Mouse (Mus musculus): Measurements from ENCODE around the gene Camk2n1. TPM values are rescaled to one million over a fixed set of nuclear protein-coding genes. Genes with fewer than 3 reads are reported as not detected.
A peak's percentile ranks its signal among the peaks of the same experiment; 100 is the strongest.

The Camk2n1 gene
- total and polyA plus RNA-seq, 3 experiments: 7.1 to 12.7 (median 12.0) TPM

GRCm38 (mm10) chr4:138505171-138505870 lies 51.2 kb downstream of the Camk2n1 start:
- H3K9ac ChIP-seq (ENCODE audit: low read depth, low read length): no peak overlapping the region
- H3K4me1 ChIP-seq (ENCODE audit: control insufficient read depth, insufficient read depth, low read length): no peaks in the 10 kb centered on the region; the same call in 1 of the 2 replicates
- H3K4me3 ChIP-seq: no peak overlapping the region
- no peak overlapping the region for H3K27ac ChIP-seq
- DNase-seq: peak in 1 of 2 experiments; percentile 60
- H3K36me3 ChIP-seq (ENCODE audit: control insufficient read depth, insufficient read depth, low read length): no peaks in the 10 kb centered on the region
- intact Hi-C loops (cut with DNase I): loop anchor here (5.0 kb wide), 1 partner anchor 57 kb away; no protein-coding TSS in a partner anchor
- no peak for TF ChIP-seq POLR2A (IDR thresholded peaks at IDR 0.05; ENCODE audit: insufficient read depth, low read depth, low read length)
- TF ChIP-seq EP300 (IDR thresholded peaks at IDR 0.05; ENCODE audit: insufficient read depth, low read depth, low read length): no peak
- TF ChIP-seq CTCF (IDR thresholded peaks at IDR 0.05): peak; percentile 68
- 7% methylated on average over 10 of the region's 10 CpGs for WGBS
- no peaks in the 10 kb centered on the region; the same call in 1 of the 2 replicates for H3K27me3 ChIP-seq (ENCODE audit: control insufficient read depth, insufficient read depth, low read length)
- H3K79me2 ChIP-seq (replicated peaks; ENCODE audit: control insufficient read depth, insufficient read depth, low read length): no peaks in the 10 kb centered on the region

- Histone ChIP-seq H3K9ac (ENCODE audit: low read depth, low read length) (no peak overlapping the region), H3K36me3 (ENCODE audit: control insufficient read depth, insufficient read depth, low read length) (no peaks in the 10 kb centered on the region), H3K4me3 (no peak overlapping the region), H3K27me3 (ENCODE audit: control insufficient read depth, insufficient read depth, low read length) (no peaks in the 10 kb centered on the region; the same call in 1 of the 2 replicates), H3K27ac (no peak overlapping the region), H3K79me2 (replicated peaks; ENCODE audit: control insufficient read depth, insufficient read depth, low read length) (no peaks in the 10 kb centered on the region), H3K4me1 (ENCODE audit: control insufficient read depth, insufficient read depth, low read length) (no peaks in the 10 kb centered on the region; the same call in 1 of the 2 replicates)
- no peak for TF ChIP-seq CTCF (IDR thresholded peaks at IDR 0.05)
- no peak for TF ChIP-seq POLR2A (IDR thresholded peaks at IDR 0.05; ENCODE audit: insufficient read depth, low read depth, low read length)
- no peak for TF ChIP-seq EP300 (IDR thresholded peaks at IDR 0.05; ENCODE audit: insufficient read depth, low read depth, low read length)
- 55% methylated on average over 6 of the region's 6 CpGs for WGBS
- no peak for DNase-seq
- intact Hi-C loops (cut with DNase I): loop anchor here (5.0 kb wide), 1 partner anchor 54 kb away; no protein-coding TSS in a partner anchor
Measured at GRCm38 (mm10) chr4:138507903-138508302, 53.8 kb downstream of the Camk2n1 start.

Other genes starting within 250 kb of the Camk2n1 start
- gene Hp1bp3, start 238.0 kb upstream of the Camk2n1 start, total RNA-seq (2021): 10 to 100 TPM; 74.7 to 85.0 TPM
- 48.0 and 83.9 TPM in 2 replicates for gene Hp1bp3, start 238.0 kb upstream of the Camk2n1 start, polyA plus RNA-seq (2012; rRNA removed)
- not detected for gene Sh2d5, start 203.9 kb upstream of the Camk2n1 start, total RNA-seq (2021)
- gene Sh2d5, start 203.9 kb upstream of the Camk2n1 start, polyA plus RNA-seq (2012; rRNA removed): 0.16 and 0.20 TPM in 2 replicates
- under 1 TPM in 1 of 2 experiments, not detected in 1; 0.18 TPM for gene Kif17, start 203.9 kb upstream of the Camk2n1 start, total RNA-seq (2021)
- gene Kif17, start 203.9 kb upstream of the Camk2n1 start, polyA plus RNA-seq (2012; rRNA removed): 0.29 and 0.55 TPM in 2 replicates
- gene Ddost, start 149.6 kb upstream of the Camk2n1 start, total RNA-seq (2021): 10 to 100 TPM; 63.2 to 68.9 TPM
- 84.4 and 96.9 TPM in 2 replicates for gene Ddost, start 149.6 kb upstream of the Camk2n1 start, polyA plus RNA-seq (2012; rRNA removed)
- 100 to 1,000 TPM; 719 to 844 TPM for gene Pink1, start 128.0 kb upstream of the Camk2n1 start, total RNA-seq (2021)
- 423 and 554 TPM in 2 replicates for gene Pink1, start 128.0 kb upstream of the Camk2n1 start, polyA plus RNA-seq (2012; rRNA removed)
- gene Cda, start 86.3 kb upstream of the Camk2n1 start, total RNA-seq (2021): 1 to 10 TPM; 1.4 TPM
- gene Cda, start 86.3 kb upstream of the Camk2n1 start, polyA plus RNA-seq (2012; rRNA removed): 1.9 and 3.3 TPM in 2 replicates
- gene Fam43b, start 57.8 kb upstream of the Camk2n1 start, total RNA-seq (2021): not detected
- gene Fam43b, start 57.8 kb upstream of the Camk2n1 start, polyA plus RNA-seq (2012; rRNA removed): not detected in 2 replicates
- gene Mul1, start 19.6 kb upstream of the Camk2n1 start, total RNA-seq (2021): 10 to 100 TPM; 75.0 to 75.5 TPM
- 25.3 and 32.9 TPM in 2 replicates for gene Mul1, start 19.6 kb upstream of the Camk2n1 start, polyA plus RNA-seq (2012; rRNA removed)
- not detected for gene Vwa5b1, start 181.6 kb downstream of the Camk2n1 start, total RNA-seq (2021)
- gene Vwa5b1, start 181.6 kb downstream of the Camk2n1 start, polyA plus RNA-seq (2012; rRNA removed): 0.12 TPM in 1 of 2 replicates, not detected in the other

Measured in heart, adult 2 months (tissue).